Mouse (Mus musculus) thymus, adult 2 months (tissue): Measurements from ENCODE around the gene Plau. TPM values are rescaled to one million over a fixed set of nuclear protein-coding genes. Genes with fewer than 3 reads are reported as not detected.

Source experiments
- DNase-seq: peaks from one replicate; pipeline ENCODE4 v3.0.0; 2021
- H3K27ac ChIP-seq: fragments of 200-500 bp; 2 replicates; pipeline ENCODE4 v1.5.1; 2012; ENCODE audit warnings: low read length, control low read depth; ENCODE audit not compliant: control insufficient read depth, insufficient read depth
- H3K27me3 ChIP-seq: fragments of 200-500 bp; 2 replicates; pipeline ENCODE4 v1.6.1; 2012; ENCODE audit warnings: mild to moderate bottlenecking, low read length, moderate library complexity, mixed read lengths; ENCODE audit not compliant: control insufficient read depth, insufficient read depth
- H3K36me3 ChIP-seq: fragments of 200-500 bp; 2 replicates; pipeline ENCODE4 v1.6.1; 2012; ENCODE audit warnings: mild to moderate bottlenecking, low read length, moderate library complexity; ENCODE audit not compliant: control insufficient read depth, insufficient read depth
- H3K4me1 ChIP-seq: fragments of 200-500 bp; replicated peaks from 2 replicates; pipeline ENCODE4 v1.6.1; 2012; ENCODE audit warnings: low read length; ENCODE audit not compliant: control insufficient read depth, insufficient read depth
- H3K4me3 ChIP-seq: fragments of 200-500 bp; 2 replicates; pipeline ENCODE4 v1.5.1; 2012; ENCODE audit warnings: mild to moderate bottlenecking, low read length, control low read depth, moderate library complexity; ENCODE audit not compliant: control insufficient read depth, insufficient read depth
- CTCF ChIP-seq: fragments of 200-500 bp; IDR thresholded peaks from 2 replicates; pipeline ENCODE4 v1.5.1; 2012; ENCODE audit warnings: mild to moderate bottlenecking, control low read depth, low read length, moderate library complexity, borderline replicate concordance; ENCODE audit not compliant: control insufficient read depth, poor library complexity, insufficient read depth; ENCODE audit errors: extremely low read depth
- POLR2A ChIP-seq: fragments of 200-500 bp; IDR thresholded peaks from 2 replicates; pipeline ENCODE4 v1.6.1; 2012; ENCODE audit warnings: mild to moderate bottlenecking, low read length, control low read depth, moderate library complexity; ENCODE audit not compliant: control insufficient read depth, poor library complexity, insufficient read depth; ENCODE audit errors: extremely low read depth
- WGBS: fragments of 180-500 bp; shearing (Covaris S2); methylation state at CpG from one replicate; pipeline ENCODE4 v1.1.7; 2018; 5-methylcytosine and 5-hydroxymethylcytosine counted together
- polyA plus RNA-seq: library from polyadenylated mRNA; depleted of rRNA; stranded (reverse); fragments of >200 nt; gene quantifications from 2 replicates; pipeline ENCODE4 v1.2.3, GENCODE M21; 2012

Gene Plau
- polyA plus RNA-seq, 1 experiment = 5.6 TPM

DNA sequence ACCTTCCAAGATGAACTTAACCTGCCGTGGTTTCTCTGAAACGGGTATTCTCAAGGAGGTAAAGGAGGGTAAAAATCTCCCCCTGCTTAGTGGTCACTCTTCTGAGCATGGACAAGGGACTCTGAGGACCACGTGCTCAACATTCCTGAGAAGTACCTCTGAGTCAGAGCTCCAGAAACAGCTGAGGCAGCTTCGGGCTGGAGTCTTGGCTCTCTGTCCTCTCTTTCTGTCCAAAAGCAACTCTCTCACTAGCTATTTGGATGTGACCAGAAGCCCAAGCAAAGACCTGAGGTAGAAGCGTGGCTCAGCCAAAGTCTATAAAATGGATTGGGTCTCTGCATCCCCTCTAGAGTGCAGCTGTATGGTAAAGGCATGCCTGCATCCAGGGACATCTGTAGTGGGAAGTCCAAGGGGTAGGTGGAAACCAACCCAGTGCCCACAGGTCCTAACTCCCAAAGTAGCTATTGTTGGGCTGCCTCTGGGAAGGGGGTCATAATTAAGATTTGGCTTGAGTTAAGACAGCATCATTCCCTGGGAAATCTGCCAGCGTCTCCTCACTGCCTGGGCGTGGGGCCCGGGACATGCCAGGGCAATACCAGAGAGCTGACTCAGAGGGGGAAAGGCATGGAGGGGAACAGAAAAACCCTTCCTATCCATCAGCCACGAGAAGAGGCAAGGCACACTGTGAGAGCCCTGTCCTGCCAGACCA, 31.3 kb upstream of the Plau start:
- H3K27me3 ChIP-seq = no peaks in the 10 kb centered on the region
- TF ChIP-seq POLR2A (no peak), CTCF (no peak)
- DNase-seq = no peak
- H3K4me3 ChIP-seq = no peak overlapping the region
- no peak overlapping the region; the same call in 1 of the 2 replicates for H3K27ac ChIP-seq
- no peaks in the 10 kb centered on the region for H3K4me1 ChIP-seq
- H3K36me3 ChIP-seq = no peaks in the 10 kb centered on the region
- 89% methylated on average over 9 of the region's 9 CpGs for WGBS

DNA sequence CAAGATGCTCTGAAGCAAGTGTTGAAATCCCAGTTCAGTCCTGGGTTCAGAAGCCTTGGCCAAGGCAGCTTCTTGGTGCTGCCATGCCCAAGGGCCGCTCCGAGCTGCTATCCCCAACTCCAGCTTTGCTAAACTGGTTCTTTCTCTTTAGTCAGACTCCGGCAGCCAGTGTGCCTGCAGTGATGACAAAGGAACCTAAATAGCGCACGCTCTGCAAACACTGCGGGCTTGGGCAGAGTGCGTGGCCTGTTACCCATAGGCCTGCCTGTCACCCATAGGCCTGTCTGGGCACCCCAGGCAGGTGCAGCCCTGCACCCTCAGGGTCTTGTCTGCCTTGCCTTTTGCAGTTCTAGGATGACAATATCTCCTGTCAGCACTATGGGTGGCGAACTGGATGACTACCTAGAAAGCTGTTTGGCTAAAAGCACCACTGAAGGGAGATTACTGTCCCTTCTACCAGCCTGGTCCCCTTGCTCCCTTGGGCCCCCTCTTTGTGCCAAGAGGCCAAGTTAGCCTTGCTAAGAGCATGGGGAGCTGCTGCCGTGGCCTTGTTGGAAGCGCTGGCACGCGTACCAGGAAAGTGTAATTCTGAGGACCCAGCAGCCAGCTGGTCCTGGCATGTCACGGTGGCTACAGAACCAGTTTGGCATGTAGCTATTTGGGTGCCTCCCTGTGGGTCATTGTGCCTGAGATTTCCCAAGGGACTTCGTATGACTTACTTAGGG, 30.2 kb upstream of the Plau start:
- no peak for TF ChIP-seq POLR2A
- TF ChIP-seq CTCF = no peak
- H3K4me1 ChIP-seq = 0 out of 2 replicates have a peak, but pooled peaks cover 2% of the 10 kb centered on the region
- no peak for DNase-seq

DNA sequence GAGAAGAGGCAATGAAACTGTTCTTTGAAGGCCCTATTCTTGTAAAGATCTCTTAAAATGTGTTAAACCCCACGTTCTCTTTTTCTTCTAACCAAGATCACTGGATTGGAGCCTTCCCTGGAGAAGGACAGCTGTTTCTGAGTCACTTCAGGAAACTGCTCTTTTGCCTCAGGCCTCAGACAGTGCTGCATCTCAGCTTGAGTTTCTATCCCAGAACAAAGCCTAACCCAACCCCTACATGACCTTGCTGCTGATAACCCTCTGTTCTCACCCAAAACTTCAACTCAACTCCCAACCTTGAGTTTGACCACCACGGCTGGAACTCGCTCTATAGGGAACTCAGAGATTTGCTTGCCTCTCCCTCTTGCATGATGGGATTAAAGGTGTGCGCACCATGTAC, 27.1 kb upstream of the Plau start:
- H3K4me3 ChIP-seq = no peak overlapping the region
- WGBS = 86% methylated on average over 4 of the region's 4 CpGs
- no peak overlapping the region for H3K27ac ChIP-seq
- H3K27me3 ChIP-seq = no peaks in the 10 kb centered on the region
- no peaks in the 10 kb centered on the region for H3K36me3 ChIP-seq
- 0 out of 2 replicates have a peak, but pooled peaks cover 2% of the 10 kb centered on the region for H3K4me1 ChIP-seq
- no peak for DNase-seq
- no peak for TF ChIP-seq CTCF

More for the DNA sequence above, 30.2 kb upstream of the Plau start:
- Histone ChIP-seq H3K27me3 (no peaks in the 10 kb centered on the region), H3K36me3 (no peaks in the 10 kb centered on the region), H3K27ac (no peak overlapping the region), H3K4me3 (no peak overlapping the region)
- 92% methylated on average over 14 of the region's 14 CpGs for WGBS

DNA sequence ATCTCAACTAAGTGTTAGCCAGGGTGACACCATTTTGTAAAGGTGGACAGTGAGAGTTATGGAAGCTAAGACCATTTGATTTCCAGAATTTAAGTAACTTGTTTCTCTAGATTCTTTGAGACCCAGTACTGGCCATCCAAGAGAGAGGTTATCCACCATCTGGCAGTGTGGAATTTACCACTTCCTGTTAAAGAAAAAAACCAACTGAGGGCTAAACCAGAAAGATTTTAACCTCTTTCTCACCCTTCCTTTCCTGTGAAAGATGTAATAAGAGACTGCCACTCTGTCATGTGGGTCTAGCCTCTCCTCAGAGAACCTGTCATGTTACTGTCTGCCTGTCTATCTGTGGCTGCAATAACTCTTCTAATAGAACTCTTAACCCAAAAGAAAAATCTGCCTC, 26.6 kb upstream of the Plau start:
- H3K36me3 ChIP-seq = no peaks in the 10 kb centered on the region
- no peaks in the 10 kb centered on the region for H3K27me3 ChIP-seq
- H3K4me3 ChIP-seq = no peak overlapping the region
- 0 out of 2 replicates have a peak, but pooled peaks cover 2% of the 10 kb centered on the region for H3K4me1 ChIP-seq
- H3K27ac ChIP-seq = no peak overlapping the region
- no peak for DNase-seq
- TF ChIP-seq POLR2A (no peak), CTCF (no peak)

DNA sequence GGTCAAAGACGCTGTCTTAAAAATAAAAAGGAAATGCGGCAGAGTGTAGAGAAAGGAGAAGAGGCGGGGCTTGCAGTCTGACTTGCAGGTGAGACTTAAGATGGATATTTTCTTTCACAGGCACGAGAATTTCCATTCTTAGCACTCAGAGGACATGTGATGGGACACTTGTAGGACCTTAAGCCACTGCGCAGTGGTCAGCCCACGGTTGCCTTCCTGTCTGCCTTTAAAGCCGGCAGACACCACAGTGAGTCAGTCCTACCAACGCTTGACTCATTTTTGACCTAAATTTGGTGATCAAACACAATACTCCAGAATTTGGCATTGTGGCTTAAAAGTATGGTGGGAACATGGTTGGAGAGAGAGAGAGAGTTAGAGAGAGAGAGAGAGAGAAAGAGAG, 25.2 kb upstream of the Plau start:
- Histone ChIP-seq H3K4me3 (no peak overlapping the region), H3K27ac (no peak overlapping the region), H3K27me3 (no peaks in the 10 kb centered on the region), H3K36me3 (no peaks in the 10 kb centered on the region), H3K4me1 (0 out of 2 replicates have a peak, but pooled peaks cover 2% of the 10 kb centered on the region)
- DNase-seq = no peak
- 34% methylated on average over 8 of the region's 8 CpGs for WGBS
- no peak for TF ChIP-seq CTCF

DNA sequence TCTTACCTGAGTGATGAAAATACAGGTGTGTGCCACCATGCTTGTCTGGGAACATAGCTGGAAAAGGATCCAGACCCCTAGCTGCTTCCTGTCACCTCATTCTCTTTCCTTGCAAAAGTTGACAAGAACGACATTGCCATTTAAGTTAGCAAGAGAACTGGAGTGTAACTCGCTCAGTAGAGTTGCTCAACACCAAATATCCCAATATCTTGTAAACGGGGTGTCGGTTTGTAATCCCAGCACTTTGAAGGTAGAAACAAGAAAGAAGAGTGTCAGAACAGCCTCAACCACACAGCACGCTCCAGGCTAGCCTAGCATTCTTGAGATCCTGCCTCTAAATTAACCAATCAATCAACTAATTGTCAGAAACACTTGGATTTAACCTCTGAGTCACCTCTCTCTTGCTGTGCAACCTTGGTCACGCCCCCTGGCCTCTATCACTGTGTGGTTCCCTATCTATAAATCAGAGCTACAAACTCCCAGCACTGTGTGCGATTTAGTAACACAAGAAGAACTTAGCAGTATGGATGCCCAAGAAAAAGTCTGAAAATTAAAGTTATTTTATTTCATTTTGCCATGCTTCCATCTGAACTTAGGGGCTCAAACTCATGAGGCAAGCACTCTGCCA, 24.6 kb upstream of the Plau start:
- DNase-seq = no peak
- 93% methylated on average over 7 of the region's 7 CpGs for WGBS
- Histone ChIP-seq H3K4me1 (0 out of 2 replicates have a peak, but pooled peaks cover 2% of the 10 kb centered on the region), H3K27me3 (no peaks in the 10 kb centered on the region), H3K36me3 (no peaks in the 10 kb centered on the region), H3K4me3 (no peak overlapping the region), H3K27ac (no peak overlapping the region)
- no peak for TF ChIP-seq CTCF
- TF ChIP-seq POLR2A = no peak
